Mouse (Mus musculus) frontal cortex, postnatal 14 days (tissue): ENCODE measurements around the gene Gtf2h5.

Experiments
- DNase-seq, 2 experiments: peaks; one replicate each; pipeline ENCODE4 v3.0.0; 2022; ENCODE audit warnings: low spot score in 2 of 2

The Gtf2h5 gene

GRCm38 (mm10) chr17:6110956-6111355 is 31.4 kb downstream of the Gtf2h5 start:
- no peak for DNase-seq

- DNase-seq: no peak
Measured at GRCm38 (mm10) chr17:6113653-6114052, 34.1 kb downstream of the Gtf2h5 start.

GRCm38 (mm10) chr17:6115085-6115484 is 35.5 kb downstream of the Gtf2h5 start:
- no peak for DNase-seq

GRCm38 (mm10) chr17:6117148-6117725 is 37.7 kb downstream of the Gtf2h5 start:
- DNase-seq: no peak

GRCm38 (mm10) chr17:6117917-6118316 is 38.3 kb downstream of the Gtf2h5 start:
- no peak for DNase-seq

- no peak for DNase-seq
Measured at GRCm38 (mm10) chr17:6118861-6119260, 39.3 kb downstream of the Gtf2h5 start.

GRCm38 (mm10) chr17:6123776-6124175 is 44.2 kb downstream of the Gtf2h5 start:
- DNase-seq: no peak

GRCm38 (mm10) chr17:6125441-6125840 is 45.9 kb downstream of the Gtf2h5 start:
- DNase-seq: no peak

GRCm38 (mm10) chr17:6128039-6128438 is 48.5 kb downstream of the Gtf2h5 start:
- DNase-seq: no peak

- DNase-seq: no peak
Measured at GRCm38 (mm10) chr17:6129361-6129760, 49.8 kb downstream of the Gtf2h5 start.

GRCm38 (mm10) chr17:6131083-6131482 is 51.5 kb downstream of the Gtf2h5 start:
- no peak for DNase-seq
